Mouse (Mus musculus): ENCODE measurements around the gene Slc7a14. TPM values are rescaled to one million over a fixed set of nuclear protein-coding genes. Genes with fewer than 3 reads are reported as not detected.

Slc7a14 gene
- polyA plus RNA-seq, 1 experiment from 2014 or later = 0.04 TPM

DNA sequence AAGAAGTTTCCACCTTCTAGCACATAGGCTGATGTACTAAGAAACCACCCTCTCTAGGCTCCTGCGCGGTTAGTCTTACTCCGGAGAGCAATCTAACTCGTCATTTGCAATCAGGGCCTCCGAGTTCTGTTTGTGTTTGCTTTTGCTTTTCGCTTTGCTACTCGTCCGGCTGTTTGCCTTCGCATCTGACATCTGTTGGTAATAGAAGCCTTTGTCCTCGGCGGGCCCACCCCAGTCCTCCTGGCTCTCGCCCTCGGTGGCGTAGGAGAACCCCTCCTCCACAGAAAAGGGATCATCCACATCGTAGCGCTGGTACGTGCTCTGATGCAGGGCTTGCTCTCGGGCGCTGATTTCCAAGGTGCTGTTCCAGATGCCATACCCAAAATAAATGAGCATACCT lies 101.2 kb downstream of the Slc7a14 start:
- DNase-seq (ENCODE audit: low spot score) = no peak

GRCm38 (mm10) chr3:31208458-31208994 lies 101.7 kb downstream of the Slc7a14 start:
- no peak for DNase-seq (ENCODE audit: low spot score)

DNA sequence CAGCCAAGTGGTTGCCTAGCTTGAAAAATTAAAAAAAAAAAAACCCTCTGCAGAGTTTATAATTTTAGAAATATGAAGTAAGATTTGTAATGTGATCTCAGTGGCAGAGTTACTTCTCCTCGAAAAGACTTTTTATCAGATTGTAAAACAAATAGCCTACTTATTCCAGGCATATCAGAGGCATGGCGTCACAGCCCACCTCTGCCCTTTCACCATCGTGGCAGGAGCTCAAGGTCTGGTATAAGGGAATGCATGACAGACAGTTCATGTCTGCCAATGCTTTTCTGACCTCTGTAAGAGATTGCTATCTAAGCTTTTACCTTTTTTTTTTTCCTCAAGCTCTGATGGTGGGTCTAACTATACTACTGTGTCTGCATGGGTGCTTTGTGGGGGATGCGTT lies 102.1 kb downstream of the Slc7a14 start:
- no peak for DNase-seq (ENCODE audit: low spot score)

DNA sequence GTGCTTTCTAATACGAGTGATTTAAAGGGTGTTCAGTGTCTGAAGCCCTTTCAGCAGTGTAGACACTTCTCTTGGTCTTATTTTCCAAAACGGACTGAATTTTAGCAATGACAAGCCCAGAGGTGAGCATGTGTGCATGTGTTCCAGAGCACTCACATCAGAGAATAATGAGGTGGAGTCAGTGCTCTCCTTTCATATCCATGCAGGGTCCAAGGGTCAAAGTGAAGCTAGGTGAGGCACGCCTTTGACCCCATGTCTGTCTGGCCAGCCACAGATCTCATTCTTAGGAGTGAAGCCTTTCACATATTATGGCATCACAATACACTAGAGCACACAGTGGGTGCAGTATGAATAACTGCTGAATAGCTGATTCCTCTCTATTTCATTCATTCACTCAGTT lies 105.0 kb downstream of the Slc7a14 start:
- no peak for DNase-seq (ENCODE audit: low spot score)

DNA sequence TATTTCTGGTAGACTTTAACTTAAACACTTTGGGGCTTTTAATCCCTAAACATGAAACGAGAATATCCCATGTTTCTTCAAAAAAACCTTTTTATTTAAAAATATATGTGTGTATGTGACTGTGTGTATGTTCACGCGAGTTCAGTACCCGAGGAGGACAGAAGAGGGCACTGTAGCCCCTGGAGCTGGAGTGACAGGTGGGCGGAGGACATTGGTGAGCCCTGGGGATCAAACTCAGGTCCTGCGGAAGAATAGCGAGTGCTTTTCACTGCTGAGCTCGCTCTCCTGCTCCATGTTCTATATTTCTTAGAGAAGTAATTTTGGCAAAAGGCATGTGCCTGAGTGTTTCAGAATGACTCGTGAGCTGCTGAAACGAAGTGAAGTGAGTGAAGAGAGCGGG lies 106.2 kb downstream of the Slc7a14 start:
- DNase-seq (ENCODE audit: low spot score) = no peak

DNA sequence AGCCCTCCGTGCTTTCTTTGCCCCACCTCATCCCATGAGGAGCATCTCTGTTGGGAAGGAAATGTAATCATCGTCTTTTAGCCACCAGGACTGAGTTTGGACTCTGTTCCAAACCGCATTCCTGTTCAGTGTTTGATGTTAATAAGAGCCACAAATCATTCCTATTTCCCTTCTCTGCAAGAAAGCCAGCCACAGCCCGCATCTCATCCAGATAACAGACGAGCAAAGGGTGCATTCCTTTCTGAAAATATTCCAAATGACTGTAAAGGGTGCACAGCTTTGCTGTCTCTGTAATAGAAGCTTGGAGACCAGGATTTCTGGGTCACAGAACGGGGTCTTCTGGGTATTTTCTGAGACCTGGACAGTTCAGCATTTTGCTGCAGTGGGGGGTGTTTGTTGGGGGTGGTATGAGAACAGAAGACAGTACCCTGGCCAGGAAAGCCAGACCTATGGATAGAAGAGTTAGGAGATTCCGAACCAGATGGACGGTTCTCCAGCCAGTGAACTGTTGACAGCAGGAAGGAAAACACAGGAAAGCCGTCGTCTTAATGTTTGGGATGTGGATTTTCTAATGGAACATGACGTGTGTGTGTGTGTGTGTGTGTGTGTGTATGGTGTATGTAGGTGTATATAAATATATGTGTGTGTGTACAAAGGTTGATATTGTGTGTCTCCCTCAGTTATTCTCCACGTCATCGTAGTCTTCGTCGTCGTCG lies 110.9 kb downstream of the Slc7a14 start:
- no peak for DNase-seq (ENCODE audit: low spot score)

GRCm38 (mm10) chr3:31191402-31191801 lies 118.8 kb downstream of the Slc7a14 start:
- no peak for DNase-seq (ENCODE audit: low spot score)

- DNase-seq (ENCODE audit: low spot score) = no peak
These were observed 119.8 kb downstream of the Slc7a14 start for GRCm38 (mm10) chr3:31190342-31190741.

DNA sequence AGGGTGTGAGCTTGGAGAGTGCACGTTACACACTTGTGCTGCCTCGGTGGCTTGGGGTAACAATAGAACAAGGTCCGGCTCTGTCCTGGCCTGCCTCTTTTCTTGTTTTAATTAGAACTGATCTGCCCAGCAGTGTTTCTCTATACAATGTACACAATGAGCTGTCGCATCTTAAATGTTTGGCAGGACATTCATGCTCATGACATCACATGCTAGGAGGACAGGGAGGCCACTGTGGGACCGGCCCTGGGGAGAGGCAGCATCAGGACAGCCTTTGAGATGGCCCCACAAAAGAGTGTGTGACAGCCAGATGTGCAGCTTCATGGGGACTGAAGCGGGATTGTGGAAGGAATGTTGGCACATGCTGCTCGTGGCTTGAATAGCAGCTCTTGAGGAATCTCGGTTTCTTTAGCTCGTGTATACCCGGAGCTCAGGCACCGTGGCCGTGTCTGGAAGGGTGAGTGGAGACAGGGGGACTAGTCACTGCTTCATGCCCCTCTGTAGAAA lies 143.8 kb downstream of the Slc7a14 start:
- no peak for DNase-seq (ENCODE audit: low spot score)

- no peak for DNase-seq (ENCODE audit: low spot score)
These were observed 144.4 kb downstream of the Slc7a14 start for GRCm38 (mm10) chr3:31165803-31166202.

GRCm38 (mm10) chr3:31162860-31163259 lies 147.3 kb downstream of the Slc7a14 start:
- DNase-seq (ENCODE audit: low spot score) = no peak

DNA sequence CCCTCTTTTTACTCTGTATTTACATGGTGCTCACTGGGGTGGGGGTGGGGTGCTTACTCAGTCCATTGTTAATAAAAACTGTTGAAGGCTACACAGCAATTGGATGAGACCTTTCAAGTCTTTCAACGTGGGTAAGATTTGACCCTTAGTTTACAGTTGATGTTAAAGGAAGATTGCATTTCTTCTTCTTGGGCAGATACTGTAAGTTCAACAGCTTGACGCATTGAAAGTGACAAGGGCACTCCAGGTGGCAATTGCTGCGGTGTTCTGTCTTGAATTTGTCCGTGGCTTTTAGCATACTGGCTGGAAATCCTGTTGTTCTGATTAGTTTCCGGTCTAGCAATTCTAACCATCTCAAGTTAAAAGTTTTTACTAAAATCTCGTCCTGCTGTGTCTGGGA lies 148.8 kb downstream of the Slc7a14 start:
- no peak for DNase-seq (ENCODE audit: low spot score)

DNA sequence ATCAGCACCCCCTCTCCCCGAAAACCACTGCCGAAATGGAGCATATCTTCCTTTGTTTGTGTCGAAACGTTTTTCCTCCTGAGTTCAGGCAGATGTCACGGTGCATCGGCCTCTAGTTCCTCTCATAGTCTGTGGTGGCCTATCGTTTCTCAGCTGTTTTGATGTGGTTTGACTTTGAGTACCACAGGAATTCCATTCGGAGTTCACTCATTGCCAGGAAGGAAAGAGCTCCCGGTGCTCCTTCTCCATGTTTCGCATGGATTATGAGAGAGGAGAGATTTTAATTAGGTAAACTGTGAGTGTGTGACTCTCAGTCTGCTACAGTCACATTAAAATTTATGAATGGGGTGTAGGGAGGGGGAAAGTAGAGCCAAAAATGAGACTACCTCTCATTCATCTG lies 150.1 kb downstream of the Slc7a14 start:
- no peak for DNase-seq (ENCODE audit: low spot score)

- no peak for DNase-seq (ENCODE audit: low spot score)
These were observed 152.4 kb downstream of the Slc7a14 start for GRCm38 (mm10) chr3:31157776-31158175.

- no peak for DNase-seq (ENCODE audit: low spot score)
These were observed 154.1 kb downstream of the Slc7a14 start for GRCm38 (mm10) chr3:31156126-31156525.

Other genes starting within 250 kb of the Slc7a14 start
- 14.6 and 17.0 TPM in 2 replicates for gene Skil, start 215.3 kb downstream of the Slc7a14 start, polyA plus RNA-seq (2015; fragmentation: Nextera tagmentation; extraction: Ambion mirVana)
- 0.21 and 0.55 TPM in 2 replicates for gene Cldn11, start 160.5 kb downstream of the Slc7a14 start, polyA plus RNA-seq (2015; fragmentation: Nextera tagmentation; extraction: Ambion mirVana)

Data from thymus, postnatal 0 days (tissue).